Mouse (Mus musculus) myocyte (in vitro differentiated cells): Measurements from ENCODE around the gene Eif4e3. TPM values are rescaled to one million over a fixed set of nuclear protein-coding genes. Genes with fewer than 3 reads are reported as not detected.

Experiments used
- H3K27me3 ChIP-seq: one replicate; pipeline ENCODE4 v1.6.1; 2011; ENCODE audit not compliant: control insufficient read depth, insufficient read depth, insufficient read length
- H3K36me3 ChIP-seq: one replicate; pipeline ENCODE4 v1.6.1; 2011; ENCODE audit not compliant: control insufficient read depth, insufficient read depth
- H3K4me2 ChIP-seq: one replicate; pipeline ENCODE4 v1.6.1; 2011; ENCODE audit warnings: low read depth, control low read depth
- H3K4me3 ChIP-seq: one replicate; pipeline ENCODE4 v1.5.1; 2011; ENCODE audit warnings: mild to moderate bottlenecking, control low read depth, moderate library complexity
- H3K79me2 ChIP-seq: one replicate; pipeline ENCODE4 v1.6.1; 2011; ENCODE audit not compliant: control insufficient read depth, insufficient read depth
- H3ac ChIP-seq: one replicate; pipeline ENCODE4 v1.6.1; 2011; ENCODE audit not compliant: control insufficient read depth, insufficient read length
- CEBPB ChIP-seq: IDR thresholded peaks from 2 replicates; pipeline ENCODE4 v1.6.1; 2011; ENCODE audit warnings: mild to moderate bottlenecking, moderate library complexity; ENCODE audit not compliant: poor library complexity, insufficient read depth, severe bottlenecking
- E2F4 ChIP-seq: IDR thresholded peaks from one replicate; pipeline ENCODE4 v1.6.1; 2011; ENCODE audit warnings: mild to moderate bottlenecking, control low read depth, moderate library complexity; ENCODE audit not compliant: insufficient read depth
- MAX ChIP-seq: IDR thresholded peaks from one replicate; pipeline ENCODE4 v1.6.1; 2011; ENCODE audit warnings: low read depth, mild to moderate bottlenecking, control low read depth
- MYOD1 ChIP-seq, 3 experiments: IDR thresholded peaks; one replicate each; pipeline ENCODE4 v1.6.1; 2011; ENCODE audit warnings: control low read depth in 2 of 3, low read depth in 2 of 3, mild to moderate bottlenecking in 2 of 3, moderate library complexity in 1 of 3; ENCODE audit not compliant: insufficient read length in 2 of 3, control insufficient read depth in 1 of 3
- MYOG ChIP-seq, 3 experiments: IDR thresholded peaks; one replicate each; pipeline ENCODE4 v1.6.1; 2011; ENCODE audit warnings: control low read depth in 2 of 3, low read depth in 2 of 3, mild to moderate bottlenecking in 2 of 3; ENCODE audit not compliant: insufficient read length in 2 of 3, control insufficient read depth in 1 of 3, insufficient read depth in 1 of 3
- POLR2A ChIP-seq: IDR thresholded peaks from one replicate; pipeline ENCODE4 v1.6.1; 2011; ENCODE audit warnings: low read depth, mild to moderate bottlenecking, control low read depth, moderate library complexity; ENCODE audit not compliant: insufficient read length
- POLR2AphosphoS2 ChIP-seq: IDR thresholded peaks from one replicate; pipeline ENCODE4 v1.6.1; 2011; ENCODE audit warnings: low read depth, control low read depth; ENCODE audit not compliant: insufficient read length
- REST ChIP-seq: IDR thresholded peaks from one replicate; pipeline ENCODE4 v1.6.1; 2011; ENCODE audit warnings: mild to moderate bottlenecking, control low read depth, moderate library complexity; ENCODE audit not compliant: insufficient read depth, insufficient read length
- SRF ChIP-seq: IDR thresholded peaks from one replicate; pipeline ENCODE4 v1.6.1; 2011; ENCODE audit warnings: low read depth; ENCODE audit not compliant: control insufficient read depth, insufficient read length
- TCF12 ChIP-seq: IDR thresholded peaks from one replicate; pipeline ENCODE4 v1.6.1; 2011; ENCODE audit warnings: mild to moderate bottlenecking, control low read depth; ENCODE audit not compliant: poor library complexity, insufficient read depth, severe bottlenecking
- TCF3 ChIP-seq: IDR thresholded peaks from one replicate; pipeline ENCODE4 v1.6.1; 2011; ENCODE audit warnings: low read depth, control low read depth; ENCODE audit not compliant: insufficient read length
- USF1 ChIP-seq: IDR thresholded peaks from one replicate; pipeline ENCODE4 v1.6.1; 2011; ENCODE audit warnings: low read depth, mild to moderate bottlenecking, control low read depth, moderate library complexity
- polyA plus RNA-seq: library from polyadenylated mRNA; unstranded; fragments of >200 nt; fragmentation: generic; extraction: Trizol; gene quantifications from one replicate; pipeline ENCODE4 v1.2.1, GENCODE M21; 2012; ENCODE audit warnings: missing spikeins

Eif4e3 gene
- polyA plus RNA-seq, 1 experiment, result 6.1 TPM

- peak overlapping the region; percentile 82 for H3K4me2 ChIP-seq
- no peaks in the 10 kb centered on the region for H3K27me3 ChIP-seq
- no peaks in the 10 kb centered on the region for H3K36me3 ChIP-seq
- TF ChIP-seq USF1 (no peak), TCF3 (no peak)
- peak overlapping the region; percentile 49 for H3ac ChIP-seq
- H3K79me2 ChIP-seq, result no peaks in the 10 kb centered on the region
- peak overlapping the region; percentile 44 for H3K4me3 ChIP-seq
These were observed 884 bp downstream of the Eif4e3 start for GRCm38 (mm10) chr6:99665457-99666317.

- no peak for TF ChIP-seq USF1
- TF ChIP-seq CEBPB, result no peak
- TF ChIP-seq POLR2AphosphoS2, result no peak
- TF ChIP-seq SRF, result no peak
- no peak for TF ChIP-seq MAX
- TF ChIP-seq REST, result no peak
These were observed 3.3 kb downstream of the Eif4e3 start for GRCm38 (mm10) chr6:99663232-99663631.

GRCm38 (mm10) chr6:99660443-99660842 lies 6.1 kb downstream of the Eif4e3 start:
- TF ChIP-seq E2F4 (no peak), SRF (no peak), POLR2AphosphoS2 (no peak), MYOG (IDR thresholded peaks at IDR 0.05; ENCODE audit: control insufficient read depth in 1 of 3, insufficient read depth in 1 of 3, insufficient read length in 2 of 3, low read depth in 2 of 3) (no peak), USF1 (no peak), MAX (no peak)
- no peak overlapping the region for H3K4me3 ChIP-seq
- H3K4me2 ChIP-seq, result no peak overlapping the region
- no peak overlapping the region for H3ac ChIP-seq
- no peaks in the 10 kb centered on the region for H3K79me2 ChIP-seq
- no peaks in the 10 kb centered on the region for H3K27me3 ChIP-seq
- H3K36me3 ChIP-seq, result no peaks in the 10 kb centered on the region

More at GRCm38 (mm10) chr6:99663232-99663631, 3.3 kb downstream of the Eif4e3 start:
- no peak overlapping the region for H3K4me3 ChIP-seq
- no peak overlapping the region for H3K4me2 ChIP-seq
- H3K27me3 ChIP-seq, result no peaks in the 10 kb centered on the region
- no peaks in the 10 kb centered on the region for H3K79me2 ChIP-seq
- H3K36me3 ChIP-seq, result no peaks in the 10 kb centered on the region
- H3ac ChIP-seq, result no peak overlapping the region

GRCm38 (mm10) chr6:99658586-99658985 lies 8.0 kb downstream of the Eif4e3 start:
- H3K4me2 ChIP-seq, result no peak overlapping the region
- TF ChIP-seq CEBPB (no peak), USF1 (no peak), E2F4 (no peak), REST (no peak), POLR2AphosphoS2 (no peak), TCF3 (no peak), MAX (no peak), MYOG (IDR thresholded peaks at IDR 0.05; ENCODE audit: control insufficient read depth in 1 of 3, insufficient read depth in 1 of 3, insufficient read length in 2 of 3, low read depth in 2 of 3) (no peak), POLR2A (no peak), SRF (no peak), TCF12 (no peak), MYOD1 (IDR thresholded peaks at IDR 0.05; ENCODE audit: control insufficient read depth in 1 of 3, insufficient read length in 2 of 3, low read depth in 2 of 3) (no peak)

GRCm38 (mm10) chr6:99656088-99656487 lies 10.5 kb downstream of the Eif4e3 start:
- Histone ChIP-seq H3K79me2 (no peaks in the 10 kb centered on the region), H3K36me3 (no peaks in the 10 kb centered on the region), H3K27me3 (no peaks in the 10 kb centered on the region), H3K4me3 (no peak overlapping the region), H3ac (no peak overlapping the region), H3K4me2 (no peak overlapping the region)
- no peak for TF ChIP-seq CEBPB
- TF ChIP-seq POLR2AphosphoS2, result no peak
- no peak for TF ChIP-seq E2F4

More at GRCm38 (mm10) chr6:99658586-99658985, 8.0 kb downstream of the Eif4e3 start:
- no peak overlapping the region for H3ac ChIP-seq
- no peaks in the 10 kb centered on the region for H3K79me2 ChIP-seq
- no peak overlapping the region for H3K4me3 ChIP-seq
- no peaks in the 10 kb centered on the region for H3K36me3 ChIP-seq
- no peaks in the 10 kb centered on the region for H3K27me3 ChIP-seq
